Mouse (Mus musculus) small intestine, adult 2 months (tissue): ENCODE results near the gene Krt13.

Experiments used
- CTCF ChIP-seq: fragments of 200-500 bp; IDR thresholded peaks from 2 replicates; pipeline ENCODE4 v1.5.1; 2012; ENCODE audit warnings: low read depth, mild to moderate bottlenecking, control low read depth, inconsistent platforms, low read length, moderate library complexity, mixed read lengths; ENCODE audit not compliant: insufficient replicate concordance, insufficient read length; ENCODE audit errors: extremely low read depth
- POLR2A ChIP-seq: fragments of 200-500 bp; IDR thresholded peaks from 2 replicates; pipeline ENCODE4 v1.6.1; 2012; ENCODE audit warnings: low read depth, mild to moderate bottlenecking, control low read depth, inconsistent platforms, low read length, moderate library complexity

- TF ChIP-seq CTCF (no peak), POLR2A (0 out of 2 replicates have a peak, but pooled peaks have one; percentile 30)
These were observed 17.4 kb upstream of the Krt13 start for GRCm38 (mm10) chr11:100138809-100139208.
